Mouse (Mus musculus) embryonic fibroblast, embryonic 13.5 days (primary cell): ENCODE measurements around the gene Speer4a. TPM values are rescaled to one million over a fixed set of nuclear protein-coding genes. Genes with fewer than 3 reads are reported as not detected.
"Not testable (repeated sequence)": the region's sequence is repeated elsewhere in the genome, so short reads cannot be mapped to it uniquely, and the experiment has no call there.

Source experiments
- H3K27ac ChIP-seq: 2 replicates; pipeline ENCODE4 v1.5.1; 2012; ENCODE audit warnings: low read length, control low read depth, inconsistent platforms; ENCODE audit not compliant: insufficient read depth
- H3K4me1 ChIP-seq: 2 replicates; pipeline ENCODE4 v1.6.1; 2011; ENCODE audit warnings: low read length; ENCODE audit not compliant: control insufficient read depth, insufficient read depth
- H3K4me3 ChIP-seq: 2 replicates; pipeline ENCODE4 v1.5.1; 2011; ENCODE audit warnings: mild to moderate bottlenecking, control low read depth, low read length; ENCODE audit not compliant: insufficient read depth
- CTCF ChIP-seq: IDR thresholded peaks from 2 replicates; pipeline ENCODE4 v1.5.1; 2011; ENCODE audit warnings: mild to moderate bottlenecking, control low read depth, low read length, moderate library complexity, borderline replicate concordance; ENCODE audit not compliant: insufficient read depth
- POLR2A ChIP-seq: IDR thresholded peaks from 2 replicates; pipeline ENCODE4 v1.6.1; 2011; ENCODE audit warnings: low read depth, mild to moderate bottlenecking, control low read depth, low read length, moderate library complexity
- polyA plus RNA-seq: library from polyadenylated mRNA; stranded (reverse); fragments of >200 nt; gene quantifications from 2 replicates; pipeline ENCODE4 v1.2.4, GENCODE M21; 2011; ENCODE audit warnings: low read depth; ENCODE audit not compliant: missing spikeins, insufficient read length

Gene Speer4a
- not detected in 2 replicates for polyA plus RNA-seq

DNA sequence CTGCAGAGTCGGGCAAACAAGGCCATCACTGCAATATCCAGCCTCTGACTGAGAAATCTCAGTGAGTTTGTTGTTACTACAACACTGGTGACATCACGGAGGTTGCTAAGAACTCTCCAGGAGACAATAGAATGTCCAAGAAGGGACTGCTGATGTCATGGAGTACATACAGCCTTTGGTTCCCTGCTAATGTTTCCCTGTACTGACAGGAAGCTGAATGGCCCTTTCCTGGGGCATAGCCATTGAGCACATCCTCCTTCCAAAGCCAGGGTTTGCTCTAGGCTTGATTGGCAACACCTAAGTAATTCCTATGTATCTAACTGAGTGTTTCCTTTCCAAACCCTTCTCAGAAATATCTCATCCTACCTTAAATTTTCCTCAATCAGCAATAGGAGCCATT is at the start of gene Speer4a:
Gene Speer4a, minus strand, starts transcription at position 101 of the 400 bp plus-strand sequence.
- H3K27ac ChIP-seq, H3K4me1 ChIP-seq, H3K4me3 ChIP-seq: not testable (repeated sequence)

DNA sequence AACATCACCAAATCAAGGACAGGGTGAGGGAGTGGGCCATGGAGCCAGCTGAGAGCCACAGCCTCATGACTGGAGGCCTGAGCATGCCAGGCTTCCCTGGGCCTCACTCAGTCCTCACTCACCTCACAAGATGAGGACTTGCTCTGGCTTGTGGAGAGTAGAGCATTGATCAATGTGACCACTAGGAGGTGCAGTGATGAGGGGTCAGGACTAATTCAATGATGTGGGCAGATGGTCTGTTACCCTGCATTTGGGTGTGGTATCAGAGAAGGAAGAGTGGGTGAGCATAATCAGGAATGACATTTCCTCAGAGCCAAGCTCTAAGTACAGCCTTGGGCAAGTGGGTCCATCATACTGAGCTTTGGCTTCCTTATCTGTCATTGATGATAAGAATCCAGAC is 39.7 kb upstream of the Speer4a start:
- not testable (repeated sequence) for H3K27ac ChIP-seq, H3K4me1 ChIP-seq, H3K4me3 ChIP-seq

GRCm38 (mm10) chr5:26070716-26071115 is 31.4 kb upstream of the Speer4a start:
- Histone ChIP-seq H3K4me1 (no peaks in the 10 kb centered on the region), H3K27ac (no peak overlapping the region), H3K4me3 (no peak overlapping the region)
- TF ChIP-seq CTCF (no peak), POLR2A (no peak)

GRCm38 (mm10) chr5:26058481-26058880 is 19.1 kb upstream of the Speer4a start, which contains the start of gene Gm7347:
Gene Gm7347 (minus strand): TSS chr5:26058581.
- not testable (repeated sequence) for H3K27ac ChIP-seq, H3K4me3 ChIP-seq, H3K4me1 ChIP-seq

- H3K27ac ChIP-seq, H3K4me3 ChIP-seq, H3K4me1 ChIP-seq: not testable (repeated sequence)
These were observed 16.5 kb downstream of the Speer4a start, which contains the start of gene Gm5862 for GRCm38 (mm10) chr5:26022816-26023215. Gene Gm5862 (minus strand): TSS chr5:26022916.

DNA sequence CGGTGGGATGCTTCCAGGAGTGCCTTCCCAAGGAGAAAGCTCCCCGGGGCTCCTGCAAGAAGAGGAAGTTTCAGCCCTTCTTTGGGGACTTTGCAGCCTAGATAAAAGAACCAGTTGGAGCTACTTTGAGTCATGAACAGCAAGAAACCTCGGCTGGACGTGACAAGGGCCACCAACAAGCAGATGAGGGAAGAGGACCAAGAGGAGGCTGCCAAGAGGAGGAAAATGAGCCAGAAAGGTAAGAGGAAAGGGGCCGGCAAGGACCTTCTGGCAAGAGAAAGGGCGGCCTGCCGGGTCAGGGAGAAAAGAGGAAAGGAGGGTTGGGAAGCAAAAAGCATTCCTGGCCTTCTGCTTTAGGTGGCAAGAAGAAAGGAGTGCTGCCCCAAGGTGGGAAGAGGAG is 31.7 kb downstream of the Speer4a start:
- H3K4me1 ChIP-seq, H3K4me3 ChIP-seq, H3K27ac ChIP-seq: not testable (repeated sequence)

- not testable (repeated sequence) for H3K4me1 ChIP-seq, H3K4me3 ChIP-seq, H3K27ac ChIP-seq
These were observed 32.2 kb downstream of the Speer4a start for GRCm38 (mm10) chr5:26006937-26007695.

DNA sequence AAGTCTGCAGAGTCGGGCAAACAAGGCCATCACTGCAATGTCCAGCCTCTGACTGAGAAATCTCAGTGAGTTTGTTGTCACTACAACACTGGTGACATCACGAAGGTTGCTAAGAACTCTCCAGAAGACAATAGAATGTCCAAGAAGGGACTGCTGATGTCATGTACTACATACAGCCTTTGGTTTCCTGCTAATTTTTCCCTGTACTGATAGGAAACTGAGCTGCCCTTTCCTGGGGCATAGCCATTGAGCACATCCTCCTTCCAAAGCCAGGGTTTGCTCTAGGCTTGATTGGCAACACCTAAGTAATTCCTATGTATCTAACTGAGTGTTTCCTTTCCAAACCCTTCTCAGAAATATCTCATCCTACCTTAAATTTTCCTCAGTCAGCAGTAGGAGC is 34.7 kb downstream of the Speer4a start, which contains the start of gene Gm1979:
Gene Gm1979, minus strand, starts transcription at position 101 of the 400 bp plus-strand sequence.
- H3K4me1 ChIP-seq, H3K4me3 ChIP-seq, H3K27ac ChIP-seq: not testable (repeated sequence)

- H3K4me1 ChIP-seq, H3K27ac ChIP-seq, H3K4me3 ChIP-seq: not testable (repeated sequence)
These were observed 50.8 kb downstream of the Speer4a start, which contains the start of gene Gm21698 for GRCm38 (mm10) chr5:25988550-25988949. Gene Gm21698 (minus strand): TSS chr5:25988650.

Other genes starting within 250 kb of the Speer4a start
- not detected in 2 replicates for gene Gm21663, start 97.2 kb downstream of the Speer4a start, polyA plus RNA-seq
- not detected in 2 replicates for gene Gm21671, start 85.1 kb downstream of the Speer4a start, polyA plus RNA-seq
- gene Gm21680, start 66.9 kb downstream of the Speer4a start, polyA plus RNA-seq, result not detected in 2 replicates
- gene Gm21698, start 50.9 kb downstream of the Speer4a start, polyA plus RNA-seq, result not detected in 2 replicates
- gene Gm1979, start 34.8 kb downstream of the Speer4a start, polyA plus RNA-seq, result not detected in 2 replicates
- gene Gm5862, start 16.6 kb downstream of the Speer4a start, polyA plus RNA-seq, result not detected in 2 replicates
- gene Gm7347, start 19.0 kb upstream of the Speer4a start, polyA plus RNA-seq, result not detected in 2 replicates
- gene Gm10471, start 49.7 kb upstream of the Speer4a start, polyA plus RNA-seq, result not detected in 2 replicates
- not detected in 2 replicates for gene 5031410I06Rik, start 65.8 kb upstream of the Speer4a start, polyA plus RNA-seq
- gene Gm10220, start 81.9 kb upstream of the Speer4a start, polyA plus RNA-seq, result not detected in 2 replicates
- 0.17 TPM in 1 of 2 replicates, not detected in the other for gene Gm7361, start 218.1 kb upstream of the Speer4a start, polyA plus RNA-seq